Mouse (Mus musculus) olfactory bulb, adult 2 months (tissue): ENCODE data around the gene Klf13.

ENCODE experiments used
- CTCF ChIP-seq: fragments of 200-500 bp; IDR thresholded peaks from 2 replicates; pipeline ENCODE4 v1.5.1; 2012; ENCODE audit warnings: low read depth, mild to moderate bottlenecking, low read length, moderate library complexity; ENCODE audit not compliant: insufficient read depth
- POLR2A ChIP-seq: fragments of 200-500 bp; IDR thresholded peaks from 2 replicates; pipeline ENCODE4 v1.6.1; 2012; ENCODE audit warnings: mild to moderate bottlenecking, low read depth, low read length, moderate library complexity; ENCODE audit not compliant: insufficient read depth

DNA sequence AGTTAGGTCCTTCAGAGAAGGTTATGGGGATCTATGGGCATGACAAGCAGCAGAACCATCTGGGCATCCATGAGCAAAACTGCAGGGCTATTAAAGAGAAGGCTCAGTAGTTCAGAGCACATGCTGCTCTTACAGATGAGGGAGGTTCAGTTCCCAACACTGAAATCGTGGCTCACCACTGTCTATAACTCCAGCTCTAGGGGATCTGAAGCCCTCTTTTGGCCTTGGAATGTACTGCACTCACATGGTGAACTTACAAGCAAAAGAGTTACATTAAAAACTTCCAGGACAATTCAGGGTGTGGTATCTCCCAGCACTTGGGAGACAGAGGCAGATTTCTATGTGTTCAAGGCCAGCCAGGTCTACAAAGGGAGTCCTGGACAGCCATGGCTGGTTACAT, 15.7 kb downstream of the Klf13 start:
- TF ChIP-seq CTCF: no peak
- no peak for TF ChIP-seq POLR2A
